Comparison of ENCODE assay signal across 22 mouse cellular contexts in genomic region chr5:150621592-150621991, GRCm38 (mm10). TPM values are rescaled to one million over a fixed set of nuclear protein-coding genes. Genes with fewer than 3 reads are reported as not detected.
DNase-seq lines count a peak whose midpoint lies in the region; ATAC-seq and TF ChIP-seq lines count a peak whose summit lies in the region.
"Had no signal": no experiment of that assay in that cellular context is flagged by ENCODE, and none has a peak within 500 bp of the region (broad histone marks: within the 10 kb centered on the region; RNA-seq: fewer than 3 reads in every experiment).

No protein-coding gene starts in this region.

- H3K4me3 ChIP-seq in G1E (ENCODE audit: low read depth, low read length), result no peak overlapping the region
- no peak overlapping the region for H3K4me3 ChIP-seq in thymus, adult 2 months (ENCODE audit: control insufficient read depth, insufficient read depth, low read length)
- no peak overlapping the region for H3K4me3 ChIP-seq in gastrocnemius, adult 2 months
- H3K4me3 ChIP-seq: forebrain, embryonic 15.5 days; hindbrain, embryonic 15.5 days; intestine, embryonic 15.5 days; myocyte had no signal

- TF ChIP-seq POLR2A in thymus, adult 2 months (IDR thresholded peaks at IDR 0.05; ENCODE audit: control insufficient read depth, extremely low read depth, insufficient read depth, low read length, poor library complexity), result no peak

- 38% methylated on average over 3 of the region's 3 CpGs for WGBS in thymus, adult 2 months

- no peaks in the 10 kb centered on the region for H3K9me3 ChIP-seq in G1E (replicated peaks)
- H3K9me3 ChIP-seq: forebrain, embryonic 15.5 days; hindbrain, embryonic 15.5 days; intestine, embryonic 15.5 days had no signal

- no peaks in the 10 kb centered on the region for H3K27me3 ChIP-seq in G1E (ENCODE audit: insufficient read depth, low read length)
- no peaks in the 10 kb centered on the region for H3K27me3 ChIP-seq in splenic B cell, adult 2 months (ENCODE audit: control insufficient read depth, insufficient read depth, low read length, poor library complexity, severe bottlenecking)
- no peaks in the 10 kb centered on the region for H3K27me3 ChIP-seq in thymus, adult 2 months (ENCODE audit: control insufficient read depth, insufficient read depth, low read length)
- H3K27me3 ChIP-seq: forebrain, embryonic 15.5 days; hindbrain, embryonic 15.5 days; intestine, embryonic 15.5 days had no signal

- peak; percentile 41 for DNase-seq in lung, postnatal 36 days
- DNase-seq in lung, adult 18-20 months, result no peak
- DNase-seq in G1E (ENCODE audit: low spot score), result peak; percentile 7
- peak; percentile 89 for DNase-seq in splenic B cell, adult 2 months (ENCODE audit: low read depth, low spot score)
- DNase-seq in thymus, adult 2 months, result no peak
- no peak for DNase-seq in gastrocnemius, adult 2 months
- DNase-seq: adrenal gland, adult 2 months; cerebellum, postnatal 14 days; embryo, embryonic 11 days; heart, adult 18-20 months; heart, postnatal 36 days; kidney, adult 9 months; kidney, postnatal 36 days; lung, postnatal 14 days; right cerebral cortex, postnatal 14 days; thymus, postnatal 14 days had no signal

- H3K27ac ChIP-seq in thymus, adult 2 months (ENCODE audit: control insufficient read depth, insufficient read depth, low read length), result no peak overlapping the region
- H3K27ac ChIP-seq in gastrocnemius, adult 2 months, result no peak overlapping the region
- H3K27ac ChIP-seq: forebrain, embryonic 15.5 days; hindbrain, embryonic 15.5 days; intestine, embryonic 15.5 days; liver, embryonic 14.5 days had no signal

- intact Hi-C loops in gastrocnemius, adult 2 months (cut with DNase I), result no loop called here

- H3K36me3 ChIP-seq in G1E (replicated peaks), result peaks cover 29% of the 10 kb centered on the region
- H3K36me3 ChIP-seq in splenic B cell, adult 2 months (ENCODE audit: control insufficient read depth, insufficient read depth, low read length, poor library complexity, severe bottlenecking), result no peaks in the 10 kb centered on the region; the same call in 1 of the 2 replicates
- no peaks in the 10 kb centered on the region for H3K36me3 ChIP-seq in thymus, adult 2 months (ENCODE audit: control insufficient read depth, insufficient read depth, low read length)
- H3K36me3 ChIP-seq: hindbrain, embryonic 15.5 days; intestine, embryonic 15.5 days had no signal

- TF ChIP-seq CTCF in G1E (IDR thresholded peaks at IDR 0.05; ENCODE audit: low read depth, low read length), result no peak
- TF ChIP-seq CTCF in thymus, adult 2 months (IDR thresholded peaks at IDR 0.05; ENCODE audit: borderline replicate concordance, control insufficient read depth, extremely low read depth, insufficient read depth, low read length, poor library complexity), result no peak
- no peak for TF ChIP-seq CTCF in gastrocnemius, adult 2 months (IDR thresholded peaks at IDR 0.05)

- ATAC-seq in G1E (ENCODE audit: extremely low read depth, insufficient number of reproducible peaks, low FRiP score, poor library complexity, severe bottlenecking), result peak; percentile 30
- peak; percentile 73 for ATAC-seq in common myeloid progenitor, adult 5-6 weeks (replicated peaks; ENCODE audit: low read depth, poor library complexity, severe bottlenecking)
- ATAC-seq: forebrain, embryonic 15.5 days; intestine, embryonic 15.5 days had no signal

- H3K4me1 ChIP-seq in G1E (ENCODE audit: insufficient read depth, low read depth, low read length), result no peaks in the 10 kb centered on the region; the same call in 1 of the 2 replicates
- no peaks in the 10 kb centered on the region for H3K4me1 ChIP-seq in thymus, adult 2 months (replicated peaks; ENCODE audit: control insufficient read depth, insufficient read depth, low read length)
- H3K4me1 ChIP-seq: forebrain, embryonic 15.5 days; hindbrain, embryonic 15.5 days; intestine, embryonic 15.5 days had no signal

RNA-seq across cellular contexts. Expression of gene N4bp2l1, which starts 24.6 kb away (rescaled TPM):
- total RNA-seq in G1E (2014; fragmentation: Nextera tagmentation) (9.1 and 12.0 TPM in 2 replicates), G1E (2017) (5.5 and 7.5 TPM in 2 replicates)
- polyA plus RNA-seq in G1E (2012), result 4.0 and 4.6 TPM in 2 replicates
- 26.4 and 31.1 TPM in 2 replicates for total RNA-seq in common myeloid progenitor, adult 5-6 weeks (2017)
- 38.1 and 39.1 TPM in 2 replicates for polyA plus RNA-seq in thymus, adult 2 months (2012; rRNA removed)
- total RNA-seq in gastrocnemius, adult 2 months (2021), result 1 to 10 TPM; 3.0 to 3.8 TPM

RNA-seq across cellular contexts. Expression of gene N4bp2l2, which starts 44.4 kb away (rescaled TPM):
- total RNA-seq in G1E (2014; fragmentation: Nextera tagmentation), result 90.9 and 98.3 TPM in 2 replicates
- 96.0 and 159 TPM in 2 replicates for total RNA-seq in G1E (2017)
- 36.4 and 38.3 TPM in 2 replicates for polyA plus RNA-seq in G1E (2012)
- total RNA-seq in common myeloid progenitor, adult 5-6 weeks (2017), result 187 and 223 TPM in 2 replicates
- polyA plus RNA-seq in thymus, adult 2 months (2012; rRNA removed), result 10.5 and 13.1 TPM in 2 replicates
- total RNA-seq in gastrocnemius, adult 2 months (2021), result 10 to 100 TPM; 30.9 to 32.3 TPM

RNA-seq across cellular contexts. Expression of gene Pds5b, which starts 51.9 kb away (rescaled TPM):
- 87.9 and 88.5 TPM in 2 replicates for total RNA-seq in G1E (2014; fragmentation: Nextera tagmentation)
- total RNA-seq in G1E (2017), result 39.1 and 45.5 TPM in 2 replicates
- polyA plus RNA-seq in G1E (2012), result 2.9 and 3.2 TPM in 2 replicates
- total RNA-seq in common myeloid progenitor, adult 5-6 weeks (2017), result 59.5 and 76.9 TPM in 2 replicates
- 17.6 and 18.7 TPM in 2 replicates for polyA plus RNA-seq in thymus, adult 2 months (2012; rRNA removed)
- 10 to 100 TPM; 20.8 to 23.0 TPM for total RNA-seq in gastrocnemius, adult 2 months (2021)

Comparison
In these comparisons a context has a peak if more than half of its experiments do, and no peak if none do; other contexts are left out.
1. DNase-seq: peak in lung, postnatal 36 days (single experiment), G1E (single experiment) and splenic B cell, adult 2 months (single experiment); none in lung, adult 18-20 months (0 of 2), thymus, adult 2 months (single experiment) and gastrocnemius, adult 2 months (single experiment).